Mouse (Mus musculus): ENCODE measurements around the gene Ciz1.

DNA sequence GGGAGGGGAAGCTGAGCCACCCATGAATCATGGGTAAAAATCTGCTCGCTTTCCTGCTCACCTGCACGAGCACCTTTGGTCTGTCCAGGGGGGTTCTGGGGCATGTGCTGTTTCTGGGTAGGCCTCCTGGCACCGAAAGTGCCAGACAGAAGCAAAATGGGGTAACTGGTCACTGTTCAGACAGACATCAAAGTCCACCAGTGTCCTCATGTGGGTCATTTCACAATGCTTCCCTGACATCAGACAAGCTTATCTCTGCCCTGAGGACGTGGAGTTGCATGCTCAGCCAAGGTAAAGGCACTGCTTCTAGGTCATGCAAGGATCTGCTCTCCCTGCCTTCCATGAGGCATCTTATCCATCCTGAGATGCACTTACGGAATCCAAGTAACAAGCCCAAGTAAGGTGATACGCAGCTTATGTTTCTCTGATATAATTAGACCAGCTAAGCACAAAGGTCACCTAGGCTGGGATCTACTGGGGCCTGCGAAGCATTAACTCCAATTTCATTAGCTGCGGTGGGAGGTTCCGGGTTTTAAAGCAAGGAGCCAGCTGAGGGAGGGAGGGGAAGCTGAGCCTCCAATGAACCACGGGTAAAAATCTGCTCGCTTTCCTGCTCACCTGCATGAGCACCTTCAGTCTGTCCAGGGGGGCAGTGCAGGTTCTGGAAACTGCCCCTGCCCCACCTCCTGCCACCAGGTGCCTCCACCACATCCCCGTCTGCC, 66.5 kb downstream of the Ciz1 start:
- no peak for TF ChIP-seq CTCF (IDR thresholded peaks at IDR 0.05; ENCODE audit: low read depth, low read length)
- TF ChIP-seq EP300 (IDR thresholded peaks at IDR 0.05; ENCODE audit: insufficient read depth, low read depth, low read length) = no peak
